Mouse (Mus musculus): ENCODE data around the gene Ephx3. TPM values are rescaled to one million over a fixed set of nuclear protein-coding genes. Genes with fewer than 3 reads are reported as not detected.

The Ephx3 gene
- polyA plus RNA-seq, 1 experiment from 2014 or later: 0.85 TPM

DNA sequence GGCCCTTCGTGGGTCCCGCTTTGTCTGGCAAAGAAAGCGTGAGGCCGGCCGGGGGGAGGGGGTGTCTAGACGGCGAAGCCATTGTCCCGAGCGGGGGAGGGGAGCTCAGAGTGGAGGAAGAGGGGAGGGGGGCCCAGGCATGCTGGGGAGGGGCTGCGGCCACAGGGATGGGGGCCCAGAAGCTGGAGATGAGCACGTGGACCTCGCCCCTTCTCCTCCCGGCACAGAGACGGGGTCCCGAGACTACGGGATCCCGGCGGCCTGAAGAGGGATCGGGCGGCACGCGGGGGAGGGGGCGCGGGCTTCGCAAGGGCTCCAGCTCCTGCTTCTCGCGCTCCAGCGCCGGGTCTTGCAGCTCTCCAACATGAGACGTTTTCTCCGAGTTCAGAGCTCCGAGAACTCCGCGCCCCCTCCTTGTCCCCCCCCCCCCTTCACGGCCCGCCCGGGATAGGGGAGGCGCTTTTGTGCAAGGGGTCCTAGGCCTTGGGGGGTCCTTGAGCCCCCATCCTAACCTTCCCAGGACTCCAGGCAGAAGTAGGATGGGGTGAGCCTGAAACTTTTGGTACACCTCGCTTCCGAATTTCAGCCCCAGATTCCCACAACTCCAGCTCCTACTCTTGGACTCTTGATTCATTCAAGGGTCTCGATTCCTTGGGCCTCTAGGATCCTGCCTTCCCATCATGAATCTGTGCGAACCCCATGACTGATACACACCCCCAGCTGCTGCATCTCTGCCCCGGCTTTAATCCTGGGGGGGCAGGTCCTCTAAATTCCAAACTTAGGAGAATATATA lies 23.4 kb downstream of the Ephx3 start:
- H3K4me2 ChIP-seq (ENCODE audit: low read depth, low read length): peak overlapping the region; percentile 87
- under 1% methylated on average over 32 of the region's 43 CpGs for whole genome bisulfite sequencing

DNA sequence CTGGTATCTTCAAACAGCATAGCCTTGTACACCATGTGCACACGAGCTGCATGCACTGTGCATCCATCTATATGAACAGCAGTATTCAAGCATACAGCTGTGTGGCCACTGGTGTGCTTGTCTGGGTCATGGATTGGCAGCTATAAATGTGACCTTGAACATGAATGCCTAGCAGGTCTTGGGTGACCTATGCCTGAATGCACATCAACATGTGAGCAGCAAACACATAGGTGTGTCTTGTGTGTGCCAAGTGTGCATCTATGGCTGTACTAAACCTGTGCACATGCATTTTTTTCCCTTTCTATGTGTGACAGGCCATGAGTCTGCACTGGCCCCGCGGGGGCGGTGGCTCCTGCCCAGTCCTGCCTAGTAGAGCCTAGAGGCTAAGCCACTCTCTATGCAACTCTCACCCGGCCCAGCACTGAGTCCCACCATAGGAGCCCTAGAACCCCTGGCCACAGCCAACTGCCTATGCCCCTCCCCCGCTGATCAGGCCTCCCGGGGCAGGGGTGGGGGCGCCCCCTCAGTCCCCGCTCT lies 24.0 kb downstream of the Ephx3 start:
- WGBS: 7% methylated on average over 9 of the region's 9 CpGs
- Histone ChIP-seq H3K9me3 (replicated peaks; ENCODE audit: control insufficient read depth, low read length) (no peaks in the 10 kb centered on the region), H3K4me3 (ENCODE audit: low read length) (peak overlapping the region; percentile 67), H3K4me1 (ENCODE audit: control insufficient read depth, insufficient read depth, low read length) (peaks cover 20% of the 10 kb centered on the region), H3K4me2 (ENCODE audit: low read depth, low read length) (peak overlapping the region; percentile 87), H3K36me3 (ENCODE audit: control insufficient read depth, insufficient read depth) (no peaks in the 10 kb centered on the region), H3K27ac (ENCODE audit: low read length) (peak overlapping the region; percentile 75), H3K27me3 (ENCODE audit: control insufficient read depth, insufficient read depth, low read length) (no peaks in the 10 kb centered on the region; the same call in 1 of the 2 replicates), H3K9ac (ENCODE audit: low read length) (peak overlapping the region; percentile 78)
- ATAC-seq (replicated peaks; ENCODE audit: extremely low read depth, insufficient read depth, low FRiP score): peak; percentile 49

More for the DNA sequence above, 23.4 kb downstream of the Ephx3 start:
- no peaks in the 10 kb centered on the region; the same call in 1 of the 2 replicates for H3K27me3 ChIP-seq (ENCODE audit: control insufficient read depth, insufficient read depth, low read length)
- no peaks in the 10 kb centered on the region for H3K9me3 ChIP-seq (replicated peaks; ENCODE audit: control insufficient read depth, low read length)
- peak overlapping the region; percentile 67 for H3K4me3 ChIP-seq (ENCODE audit: low read length)
- ATAC-seq (replicated peaks; ENCODE audit: extremely low read depth, insufficient read depth, low FRiP score): peak; percentile 10; the same call in 1 of the 2 replicates
- H3K27ac ChIP-seq (ENCODE audit: low read length): peak overlapping the region; percentile 75
- no peaks in the 10 kb centered on the region for H3K36me3 ChIP-seq (ENCODE audit: control insufficient read depth, insufficient read depth)
- H3K9ac ChIP-seq (ENCODE audit: low read length): peak overlapping the region; percentile 78
- H3K4me1 ChIP-seq (ENCODE audit: control insufficient read depth, insufficient read depth, low read length): peaks cover 20% of the 10 kb centered on the region

DNA sequence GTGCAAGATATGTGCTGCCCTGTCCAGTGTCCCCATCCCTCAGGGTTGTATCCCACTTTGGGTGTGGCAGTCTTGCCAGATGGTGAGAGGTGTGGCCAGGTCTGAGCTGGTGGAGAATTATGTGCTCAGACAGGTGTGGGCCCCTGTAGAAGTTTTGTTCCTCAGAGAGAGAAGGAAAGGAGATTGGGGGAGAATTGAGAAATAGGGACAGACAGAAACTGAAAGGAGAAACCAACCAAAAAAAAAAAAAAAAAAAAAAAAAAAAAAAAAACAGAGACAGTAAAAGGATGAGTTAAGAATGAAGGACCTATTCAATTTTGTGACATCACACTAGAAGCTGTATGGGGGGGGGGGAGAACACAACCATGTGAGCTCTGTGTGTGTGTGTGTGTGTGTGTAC lies 24.6 kb downstream of the Ephx3 start:
- Histone ChIP-seq H3K9ac (ENCODE audit: low read length) (no peak overlapping the region), H3K27ac (ENCODE audit: low read length) (peak overlapping the region; percentile 75), H3K27me3 (ENCODE audit: control insufficient read depth, insufficient read depth, low read length) (no peaks in the 10 kb centered on the region; the same call in 1 of the 2 replicates), H3K4me2 (ENCODE audit: low read depth, low read length) (peak overlapping the region; percentile 87), H3K9me3 (replicated peaks; ENCODE audit: control insufficient read depth, low read length) (no peaks in the 10 kb centered on the region), H3K4me3 (ENCODE audit: low read length) (no peak overlapping the region; the same call in 1 of the 2 replicates), H3K36me3 (ENCODE audit: control insufficient read depth, insufficient read depth) (no peaks in the 10 kb centered on the region), H3K4me1 (ENCODE audit: control insufficient read depth, insufficient read depth, low read length) (peaks cover 18% of the 10 kb centered on the region)
- no peak for ATAC-seq (replicated peaks; ENCODE audit: extremely low read depth, insufficient read depth, low FRiP score)

DNA sequence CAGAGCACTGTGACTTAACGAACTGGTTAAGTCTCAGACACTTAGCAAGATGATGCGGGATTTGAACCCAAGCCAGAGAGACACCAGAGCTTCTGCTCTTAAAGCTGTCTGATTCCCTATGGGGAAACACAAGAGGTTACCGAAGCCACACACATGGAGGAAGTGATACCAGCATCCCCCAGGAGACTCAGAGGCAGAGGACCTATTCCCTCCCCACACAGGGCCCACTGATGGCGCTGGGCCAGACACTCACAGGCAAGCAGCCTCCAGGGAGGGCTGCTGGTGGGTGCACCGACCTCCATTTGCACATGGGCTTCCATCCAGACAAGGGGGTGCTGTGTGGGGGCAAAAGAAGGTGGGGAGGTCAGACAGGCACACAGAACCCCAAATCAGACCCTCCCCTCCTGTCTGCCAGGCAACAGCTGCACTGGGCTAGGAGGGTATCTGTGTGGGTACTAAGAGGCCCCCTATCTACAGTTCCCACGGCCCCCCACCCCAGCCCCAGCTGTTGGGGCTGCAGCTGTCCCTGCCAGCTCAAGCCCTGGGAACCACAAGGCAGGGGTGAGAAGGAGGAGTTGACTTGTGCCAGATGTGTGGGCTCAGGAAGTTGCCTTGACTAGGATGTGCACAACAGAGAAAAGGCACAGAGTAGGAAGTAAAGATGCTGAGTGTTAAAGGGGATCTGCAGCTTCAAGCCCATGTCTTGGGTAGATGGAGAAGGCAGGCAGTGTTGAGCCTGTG lies 25.3 kb downstream of the Ephx3 start:
- Histone ChIP-seq H3K27ac (ENCODE audit: low read length) (peak overlapping the region; percentile 8), H3K27me3 (ENCODE audit: control insufficient read depth, insufficient read depth, low read length) (no peaks in the 10 kb centered on the region; the same call in 1 of the 2 replicates), H3K9me3 (replicated peaks; ENCODE audit: control insufficient read depth, low read length) (no peaks in the 10 kb centered on the region), H3K4me1 (ENCODE audit: control insufficient read depth, insufficient read depth, low read length) (peaks cover 14% of the 10 kb centered on the region), H3K9ac (ENCODE audit: low read length) (no peak overlapping the region), H3K36me3 (ENCODE audit: control insufficient read depth, insufficient read depth) (no peaks in the 10 kb centered on the region), H3K4me3 (ENCODE audit: low read length) (no peak overlapping the region; the same call in 1 of the 2 replicates), H3K4me2 (ENCODE audit: low read depth, low read length) (peak overlapping the region; percentile 96; the same call in 1 of the 2 replicates)
- WGBS: 44% methylated on average over 6 of the region's 6 CpGs
- ATAC-seq (replicated peaks; ENCODE audit: extremely low read depth, insufficient read depth, low FRiP score): peak; percentile 37

DNA sequence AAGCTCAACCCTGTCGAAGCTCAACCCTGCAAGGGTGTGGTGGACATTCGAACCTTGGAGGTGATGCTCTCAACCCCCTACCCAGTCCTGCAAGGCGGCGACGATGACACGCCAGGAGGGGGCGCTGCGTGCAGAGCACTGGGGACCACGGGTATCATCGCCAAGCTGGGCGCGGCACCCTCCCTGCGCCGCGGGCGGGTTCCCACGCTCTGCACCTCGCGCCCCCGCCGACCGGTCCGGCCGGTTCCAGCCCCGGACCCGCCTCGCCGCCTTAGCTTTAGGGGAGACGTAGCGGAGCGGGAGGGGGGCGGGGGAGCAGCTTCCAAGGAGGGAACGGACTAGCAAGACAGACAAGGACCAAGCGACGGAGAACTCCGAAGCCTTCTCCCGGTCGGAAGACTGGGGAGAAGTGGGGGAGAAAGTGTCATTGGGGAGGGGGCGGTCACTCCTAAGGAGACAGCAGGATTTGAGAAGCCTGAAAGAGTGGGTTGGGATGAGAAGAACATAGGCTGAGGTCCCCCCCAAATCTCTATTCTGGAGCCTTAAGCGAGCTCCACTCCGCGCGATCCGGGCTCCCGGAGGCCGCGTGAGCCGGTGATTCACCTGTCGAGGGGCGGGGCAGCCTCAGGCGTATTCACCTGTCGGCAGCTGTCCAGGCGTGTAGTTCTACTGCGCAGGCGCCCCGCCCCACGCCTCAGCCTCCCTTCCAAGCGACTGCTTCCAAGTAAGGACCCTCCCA lies 27.1 kb downstream of the Ephx3 start:
- Histone ChIP-seq H3K4me2 (ENCODE audit: low read depth, low read length) (peak overlapping the region; percentile 96), H3K9me3 (replicated peaks; ENCODE audit: control insufficient read depth, low read length) (no peaks in the 10 kb centered on the region), H3K27ac (ENCODE audit: low read length) (0 out of 2 replicates have a peak overlapping the region, but pooled peaks have one; percentile 19), H3K27me3 (ENCODE audit: control insufficient read depth, insufficient read depth, low read length) (no peaks in the 10 kb centered on the region; the same call in 1 of the 2 replicates), H3K4me3 (ENCODE audit: low read length) (peak overlapping the region; percentile 59), H3K36me3 (ENCODE audit: control insufficient read depth, insufficient read depth) (no peaks in the 10 kb centered on the region), H3K9ac (ENCODE audit: low read length) (peak overlapping the region; percentile 67), H3K4me1 (ENCODE audit: control insufficient read depth, insufficient read depth, low read length) (peaks cover 14% of the 10 kb centered on the region)
- 4% methylated on average over 57 of the region's 58 CpGs for WGBS
- no peak for ATAC-seq (replicated peaks; ENCODE audit: extremely low read depth, insufficient read depth, low FRiP score)

DNA sequence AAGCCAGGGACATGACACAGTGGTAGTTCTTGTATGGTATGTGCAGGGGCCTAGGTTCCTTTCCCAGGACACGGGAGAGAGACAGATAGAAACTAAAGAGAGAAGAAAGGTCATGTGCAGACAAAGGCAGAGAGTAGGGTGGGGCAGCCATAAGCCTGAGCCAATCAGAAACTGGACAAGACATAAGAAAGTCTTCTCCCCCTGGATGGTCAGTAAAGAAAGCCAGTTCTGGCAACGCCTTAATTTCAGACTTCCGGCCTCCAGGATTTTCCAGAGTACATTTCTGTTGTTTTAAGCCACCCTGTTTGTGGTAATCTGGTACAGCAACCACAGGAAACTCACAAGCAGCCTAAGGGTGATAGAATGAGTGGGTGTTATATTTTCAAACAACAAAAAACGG lies 28.5 kb downstream of the Ephx3 start:
- no peaks in the 10 kb centered on the region for H3K36me3 ChIP-seq (ENCODE audit: control insufficient read depth, insufficient read depth)
- 63% methylated on average over 4 of the region's 4 CpGs for WGBS
- no peak overlapping the region for H3K27ac ChIP-seq (ENCODE audit: low read length)
- no peak for ATAC-seq (replicated peaks; ENCODE audit: extremely low read depth, insufficient read depth, low FRiP score)
- peaks cover 12% of the 10 kb centered on the region for H3K4me1 ChIP-seq (ENCODE audit: control insufficient read depth, insufficient read depth, low read length)
- no peak overlapping the region for H3K4me3 ChIP-seq (ENCODE audit: low read length)
- H3K27me3 ChIP-seq (ENCODE audit: control insufficient read depth, insufficient read depth, low read length): no peaks in the 10 kb centered on the region; the same call in 1 of the 2 replicates
- H3K9ac ChIP-seq (ENCODE audit: low read length): no peak overlapping the region
- no peaks in the 10 kb centered on the region for H3K9me3 ChIP-seq (replicated peaks; ENCODE audit: control insufficient read depth, low read length)
- H3K4me2 ChIP-seq (ENCODE audit: low read depth, low read length): no peak overlapping the region

DNA sequence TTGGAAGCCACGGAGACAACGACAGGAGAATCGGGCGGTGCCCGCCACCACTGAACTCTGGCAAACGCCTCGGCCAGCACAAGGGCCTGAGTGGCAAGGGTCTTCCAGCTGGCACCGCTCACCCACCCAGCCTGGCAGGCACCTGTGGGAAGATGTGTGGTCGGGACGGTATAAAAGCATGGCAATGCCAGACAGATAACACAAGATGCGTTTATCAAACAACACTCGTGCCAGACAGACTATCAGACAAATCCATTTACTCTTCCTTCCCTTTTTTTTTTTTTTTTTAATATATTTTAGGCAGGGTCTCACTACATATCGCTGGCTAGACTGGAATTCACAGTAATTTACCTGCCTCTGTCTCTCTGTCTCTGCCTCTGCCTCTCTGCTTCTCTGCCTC lies 30.5 kb downstream of the Ephx3 start:
- peaks cover 6% of the 10 kb centered on the region; the same call in 1 of the 2 replicates for H3K4me1 ChIP-seq (ENCODE audit: control insufficient read depth, insufficient read depth, low read length)
- no peak overlapping the region for H3K9ac ChIP-seq (ENCODE audit: low read length)
- no peaks in the 10 kb centered on the region for H3K36me3 ChIP-seq (ENCODE audit: control insufficient read depth, insufficient read depth)
- no peaks in the 10 kb centered on the region for H3K9me3 ChIP-seq (replicated peaks; ENCODE audit: control insufficient read depth, low read length)
- H3K4me2 ChIP-seq (ENCODE audit: low read depth, low read length): no peak overlapping the region
- H3K27me3 ChIP-seq (ENCODE audit: control insufficient read depth, insufficient read depth, low read length): no peaks in the 10 kb centered on the region; the same call in 1 of the 2 replicates
- no peak overlapping the region for H3K27ac ChIP-seq (ENCODE audit: low read length)
- 83% methylated on average over 13 of the region's 13 CpGs for WGBS
- ATAC-seq (replicated peaks; ENCODE audit: extremely low read depth, insufficient read depth, low FRiP score): no peak
- H3K4me3 ChIP-seq (ENCODE audit: low read length): no peak overlapping the region

DNA sequence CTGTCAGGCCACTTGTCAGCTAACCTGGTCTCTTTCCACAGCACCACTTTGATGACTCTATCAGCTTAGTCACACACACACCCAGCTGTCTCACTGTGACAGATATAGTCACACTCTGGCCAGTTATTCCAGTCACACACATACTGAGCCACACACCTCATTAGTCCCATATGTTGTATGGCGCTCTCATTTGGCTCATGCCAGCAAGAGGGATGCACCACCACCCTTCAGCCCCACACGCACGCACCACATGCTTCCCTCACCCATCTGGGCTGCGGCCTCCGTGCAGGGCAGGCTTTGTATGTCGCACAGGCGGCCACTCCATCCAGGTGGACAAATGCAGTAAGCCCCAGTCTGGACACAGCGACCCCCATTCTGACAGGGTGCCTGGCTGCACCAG lies 42.6 kb downstream of the Ephx3 start:
- no peak overlapping the region for H3K9ac ChIP-seq (ENCODE audit: low read length)
- H3K27ac ChIP-seq (ENCODE audit: low read length): no peak overlapping the region
- WGBS: 93% methylated on average over 8 of the region's 8 CpGs
- no peak for ATAC-seq (replicated peaks; ENCODE audit: extremely low read depth, insufficient read depth, low FRiP score)
- H3K4me1 ChIP-seq (ENCODE audit: control insufficient read depth, insufficient read depth, low read length): no peaks in the 10 kb centered on the region
- H3K27me3 ChIP-seq (ENCODE audit: control insufficient read depth, insufficient read depth, low read length): no peaks in the 10 kb centered on the region
- no peak overlapping the region for H3K4me2 ChIP-seq (ENCODE audit: low read depth, low read length)
- no peak overlapping the region for H3K4me3 ChIP-seq (ENCODE audit: low read length)
- H3K36me3 ChIP-seq (ENCODE audit: control insufficient read depth, insufficient read depth): 0 out of 2 replicates have a peak, but pooled peaks cover 3% of the 10 kb centered on the region
- H3K9me3 ChIP-seq (replicated peaks; ENCODE audit: control insufficient read depth, low read length): no peaks in the 10 kb centered on the region
